Mouse (Mus musculus) hindbrain, embryonic 11.5 days (tissue): ENCODE data around the gene Slc41a3. TPM values are rescaled to one million over a fixed set of nuclear protein-coding genes. Genes with fewer than 3 reads are reported as not detected.

Experiments used
- ATAC-seq: fragments of 200-750 bp; cut with Nextera tagmentation; 2 replicates; pipeline ENCODE4 v1.8.0; 2017; ENCODE audit warnings: mild to moderate bottlenecking, moderate TSS enrichment, moderate library complexity; ENCODE audit not compliant: low FRiP score
- DNase-seq: peaks from one replicate; pipeline ENCODE4 v3.0.0-alpha.2; 2015; ENCODE audit warnings: low spot score
- H3K27ac ChIP-seq: fragments of 300-500 bp; sonication (generic); 2 replicates; pipeline ENCODE4 v1.5.1; 2014; ENCODE audit warnings: mild to moderate bottlenecking, low read depth, low read length
- H3K27me3 ChIP-seq: fragments of 300-500 bp; sonication (generic); 2 replicates; pipeline ENCODE4 v1.6.1; 2014; ENCODE audit warnings: mild to moderate bottlenecking, low read length, moderate library complexity, mixed read lengths; ENCODE audit not compliant: control insufficient read depth, insufficient read depth
- H3K36me3 ChIP-seq: fragments of 300-500 bp; sonication (generic); 2 replicates; pipeline ENCODE4 v1.6.1; 2014; ENCODE audit warnings: mild to moderate bottlenecking, low read length, moderate library complexity, mixed read lengths; ENCODE audit not compliant: control insufficient read depth, insufficient read depth
- H3K4me1 ChIP-seq: fragments of 300-500 bp; sonication (generic); replicated peaks from 2 replicates; pipeline ENCODE4 v1.6.1; 2014; ENCODE audit warnings: low read length, mixed read lengths; ENCODE audit not compliant: control insufficient read depth, insufficient read depth
- H3K4me2 ChIP-seq: fragments of 300-500 bp; sonication (generic); replicated peaks from 2 replicates; pipeline ENCODE4 v1.6.1; 2014; ENCODE audit warnings: mild to moderate bottlenecking, low read depth, low read length
- H3K4me3 ChIP-seq: fragments of 300-500 bp; sonication (generic); 2 replicates; pipeline ENCODE4 v1.5.1; 2014; ENCODE audit warnings: low read depth, low read length
- H3K9ac ChIP-seq: fragments of 300-500 bp; sonication (generic); 2 replicates; pipeline ENCODE4 v1.6.1; 2014; ENCODE audit warnings: low read depth, low read length
- H3K9me3 ChIP-seq: fragments of 300-500 bp; sonication (generic); 2 replicates; pipeline ENCODE4 v1.6.1; 2016; ENCODE audit warnings: low read length; ENCODE audit not compliant: control insufficient read depth
- WGBS: fragments of 180-500 bp; shearing (Covaris S2); extraction: QIAGEN DNeasy Blood & Tissue Kit; methylation state at CpG from one replicate; pipeline ENCODE4 v1.1.7; 2014; 5-methylcytosine and 5-hydroxymethylcytosine counted together
- polyA plus RNA-seq: library from polyadenylated mRNA; unstranded; fragments of >200 nt; fragmentation: Nextera tagmentation; extraction: Ambion mirVana; gene quantifications from 2 replicates; pipeline ENCODE4 v1.2.1, GENCODE M21; 2014

The Slc41a3 gene
- polyA plus RNA-seq, result 3.2 and 3.5 TPM in 2 replicates

DNA sequence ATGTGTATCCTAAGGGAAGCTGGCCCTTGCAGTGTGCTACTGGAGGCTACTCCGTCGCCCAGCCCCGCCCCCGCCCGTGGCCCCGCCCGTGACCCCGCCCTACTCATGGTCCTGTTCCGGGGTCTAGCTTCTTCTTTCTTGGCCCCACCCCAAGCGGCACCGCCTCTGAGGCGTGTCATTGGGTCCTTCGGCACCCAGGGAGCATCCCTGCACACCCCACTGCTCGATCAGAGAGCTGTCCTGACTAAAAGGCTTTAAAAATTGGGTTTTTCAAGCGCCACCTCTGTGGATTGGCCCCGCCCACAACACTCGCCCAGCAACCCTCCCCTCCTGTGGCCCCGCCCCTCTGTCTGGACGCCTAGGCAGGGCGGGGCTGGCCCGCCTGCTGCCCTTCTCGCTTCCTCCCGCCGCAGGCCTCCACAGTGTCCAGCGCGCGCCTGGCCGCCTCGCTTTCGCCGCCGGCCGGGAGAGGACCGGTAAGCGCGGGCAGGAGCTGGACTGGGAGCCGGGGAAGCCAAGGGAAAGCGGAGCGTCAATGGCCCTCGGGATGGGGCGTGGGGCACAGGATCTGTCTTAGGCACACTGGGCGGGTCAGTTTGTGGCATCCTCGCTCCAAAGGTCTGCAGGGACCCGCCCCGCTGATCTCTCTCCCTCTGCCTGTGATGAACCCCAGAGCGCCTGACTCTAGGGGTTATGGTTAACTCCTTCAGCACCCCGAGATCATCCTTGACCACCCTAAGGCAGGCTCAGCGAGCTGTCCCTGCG lies at the start of gene Slc41a3:
Gene Slc41a3 (plus strand): TSS at position 193 of the 765 bp plus-strand sequence.
- H3K9me3 ChIP-seq, result no peaks in the 10 kb centered on the region
- 1% methylated on average over 41 of the region's 49 CpGs for WGBS
- H3K4me3 ChIP-seq, result peak within 1 kb of the TSS; percentile 49
- H3K9ac ChIP-seq, result peak within 1 kb of the TSS; percentile 62
- H3K4me1 ChIP-seq, result no peaks in the 10 kb centered on the region
- DNase-seq (peak; percentile 91), ATAC-seq (peak; percentile 95)
- peaks cover 2% of the 10 kb centered on the region for H3K27me3 ChIP-seq
- H3K27ac ChIP-seq, result no peak within 1 kb of the TSS
- H3K4me2 ChIP-seq, result peak within 1 kb of the TSS; percentile 66
- H3K36me3 ChIP-seq, result no peaks in the 10 kb centered on the region

- Histone ChIP-seq H3K27ac (no peak overlapping the region), H3K4me2 (no peak overlapping the region), H3K9me3 (no peaks in the 10 kb centered on the region), H3K36me3 (no peaks in the 10 kb centered on the region), H3K4me1 (no peaks in the 10 kb centered on the region), H3K27me3 (no peaks in the 10 kb centered on the region), H3K4me3 (no peak overlapping the region), H3K9ac (no peak overlapping the region)
- no peak for ATAC-seq
- DNase-seq, result no peak
- 66% methylated on average over 2 of the region's 2 CpGs for WGBS
Measured at GRCm38 (mm10) chr6:90556534-90557058, 47.9 kb upstream of the Slc41a3 start.

GRCm38 (mm10) chr6:90557077-90557476 lies 47.4 kb upstream of the Slc41a3 start:
- H3K36me3 ChIP-seq, result no peaks in the 10 kb centered on the region
- no peaks in the 10 kb centered on the region for H3K4me1 ChIP-seq
- no peak overlapping the region for H3K4me2 ChIP-seq
- DNase-seq (no peak), ATAC-seq (no peak)
- no peaks in the 10 kb centered on the region for H3K9me3 ChIP-seq
- H3K9ac ChIP-seq, result no peak overlapping the region
- WGBS, result 90% methylated on average over 7 of the region's 7 CpGs
- no peak overlapping the region for H3K27ac ChIP-seq
- no peak overlapping the region for H3K4me3 ChIP-seq
- H3K27me3 ChIP-seq, result no peaks in the 10 kb centered on the region

DNA sequence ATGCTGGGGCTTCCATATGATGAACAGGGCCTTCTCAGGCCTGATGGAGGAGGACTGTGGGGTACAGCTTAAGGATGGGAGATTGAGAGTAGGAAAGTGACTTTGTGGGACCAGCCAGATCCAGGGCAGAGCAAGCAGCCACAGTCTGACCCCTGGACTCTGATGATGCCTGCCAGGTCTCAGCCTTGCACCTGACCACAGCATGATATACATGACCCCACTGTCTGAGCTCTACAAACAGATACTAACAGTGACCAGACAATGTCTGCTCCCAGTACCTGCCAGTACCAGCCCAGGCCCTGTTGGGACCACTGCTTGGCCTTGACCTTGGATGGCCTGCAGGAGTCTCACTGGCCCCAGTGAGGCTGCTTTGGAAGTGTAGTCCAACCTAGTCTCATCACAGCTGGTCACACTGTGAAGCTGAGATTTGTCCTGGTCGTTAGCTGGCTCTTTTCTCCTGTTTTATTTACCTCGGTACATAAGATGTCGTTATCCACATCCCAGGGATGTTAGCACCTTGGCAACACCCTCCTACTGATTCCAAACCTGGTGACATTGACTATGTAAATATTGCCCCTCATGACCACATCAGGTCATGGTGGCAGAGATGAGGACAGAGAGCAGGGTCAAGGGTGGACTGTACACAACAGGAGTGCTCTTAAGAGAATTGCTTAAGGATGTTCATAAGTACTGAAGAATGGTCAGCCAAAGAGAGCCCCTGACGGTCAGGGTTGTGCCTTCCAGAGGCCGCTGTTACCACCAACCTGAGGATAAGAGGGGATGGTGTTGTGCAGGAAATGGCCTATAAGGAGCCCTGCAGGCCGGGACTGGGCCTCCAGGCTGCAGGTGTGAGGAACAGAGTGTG lies 46.5 kb upstream of the Slc41a3 start:
- no peaks in the 10 kb centered on the region for H3K27me3 ChIP-seq

DNA sequence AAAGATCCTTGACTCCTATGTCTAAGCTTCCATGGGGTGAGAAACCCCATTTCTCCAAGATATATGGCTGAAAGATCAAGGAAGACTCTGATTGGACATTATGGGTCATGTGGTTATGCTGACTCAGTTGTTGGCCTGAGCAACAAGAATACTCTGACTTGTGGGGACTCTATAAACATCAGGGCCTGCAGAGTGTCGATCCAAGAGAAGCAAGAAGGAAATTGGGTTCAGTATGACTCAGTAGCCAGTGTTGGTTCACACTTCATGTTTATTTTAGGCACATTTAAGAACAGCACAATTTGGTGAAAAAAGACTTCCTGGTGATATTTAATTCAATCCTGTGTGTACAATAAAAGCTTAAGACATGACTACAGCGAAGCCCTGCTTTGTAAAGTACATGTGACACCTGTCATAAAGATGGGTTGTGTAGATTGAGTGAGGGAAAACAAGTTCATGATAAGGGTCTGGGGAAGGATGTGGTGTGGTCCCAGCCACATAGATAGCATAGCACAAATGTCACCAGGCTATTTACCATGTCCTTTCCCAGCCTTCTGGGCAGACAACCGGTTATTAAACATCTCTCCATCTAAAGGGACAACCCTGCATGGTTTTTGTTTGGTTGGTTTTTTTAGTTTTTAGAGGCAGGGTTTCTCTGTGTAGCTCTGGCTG lies 44.0 kb upstream of the Slc41a3 start:
- no peaks in the 10 kb centered on the region for H3K9me3 ChIP-seq
- no peaks in the 10 kb centered on the region for H3K36me3 ChIP-seq
- H3K4me3 ChIP-seq, result no peak overlapping the region
- H3K4me2 ChIP-seq, result no peak overlapping the region
- H3K27ac ChIP-seq, result no peak overlapping the region
- ATAC-seq (no peak), DNase-seq (no peak)
- 83% methylated on average over 3 of the region's 3 CpGs for WGBS
- no peaks in the 10 kb centered on the region for H3K4me1 ChIP-seq
- no peaks in the 10 kb centered on the region for H3K27me3 ChIP-seq
- H3K9ac ChIP-seq, result no peak overlapping the region

More for the DNA sequence above, 46.5 kb upstream of the Slc41a3 start:
- no peak for ATAC-seq
- Histone ChIP-seq H3K9ac (no peak overlapping the region), H3K27ac (no peak overlapping the region), H3K9me3 (no peaks in the 10 kb centered on the region), H3K4me2 (no peak overlapping the region), H3K4me3 (no peak overlapping the region), H3K36me3 (no peaks in the 10 kb centered on the region), H3K4me1 (no peaks in the 10 kb centered on the region)
- WGBS, result 77% methylated on average over 6 of the region's 6 CpGs
- no peak for DNase-seq

- Histone ChIP-seq H3K4me1 (no peaks in the 10 kb centered on the region), H3K36me3 (no peaks in the 10 kb centered on the region), H3K4me2 (no peak overlapping the region), H3K9ac (no peak overlapping the region), H3K4me3 (no peak overlapping the region), H3K27ac (no peak overlapping the region), H3K27me3 (no peaks in the 10 kb centered on the region), H3K9me3 (no peaks in the 10 kb centered on the region)
- 57% methylated on average over 2 of the region's 2 CpGs for WGBS
- ATAC-seq, result peak; percentile 84
- DNase-seq, result peak; percentile 43
Measured at GRCm38 (mm10) chr6:90561234-90561781, 43.2 kb upstream of the Slc41a3 start.

DNA sequence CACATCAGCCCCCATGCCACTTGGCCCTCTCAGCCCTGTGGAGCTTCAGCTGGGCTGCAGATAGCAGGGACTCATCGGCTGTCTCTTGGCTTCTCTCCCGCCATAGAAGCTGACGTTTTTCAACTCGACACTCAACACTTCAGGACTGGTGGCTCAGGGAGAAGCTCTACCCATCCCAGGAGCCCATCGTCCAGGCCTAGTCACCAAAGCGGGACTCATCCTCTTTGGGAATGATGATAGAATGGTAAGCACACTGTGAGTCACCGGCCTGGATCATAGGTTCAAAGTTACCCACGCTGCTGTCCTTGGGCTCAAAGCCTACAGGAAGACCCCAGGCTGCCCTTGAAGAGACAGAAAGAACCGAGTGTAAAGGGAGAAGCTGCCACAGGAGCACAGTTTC lies 40.3 kb upstream of the Slc41a3 start:
- H3K4me1 ChIP-seq, result no peaks in the 10 kb centered on the region
- H3K9me3 ChIP-seq, result no peaks in the 10 kb centered on the region
- 79% methylated on average over 9 of the region's 9 CpGs for WGBS
- H3K36me3 ChIP-seq, result no peaks in the 10 kb centered on the region
- DNase-seq (no peak), ATAC-seq (no peak)
- H3K27me3 ChIP-seq, result no peaks in the 10 kb centered on the region
- H3K27ac ChIP-seq, result no peak overlapping the region
- no peak overlapping the region for H3K9ac ChIP-seq
- H3K4me2 ChIP-seq, result no peak overlapping the region
- H3K4me3 ChIP-seq, result no peak overlapping the region
